Mouse (Mus musculus): ENCODE measurements around the gene Treh. TPM values are rescaled to one million over a fixed set of nuclear protein-coding genes. Genes with fewer than 3 reads are reported as not detected.

Treh gene
- total and polyA plus RNA-seq, 2 experiments from 2014 or later, result not detected

GRCm38 (mm10) chr9:44641616-44642015 lies 31.4 kb upstream of the Treh start:
- no peak overlapping the region for H3K4me2 ChIP-seq (ENCODE audit: low read depth)
- ATAC-seq (no peak), DNase-seq (no peak)
- H3K36me3 ChIP-seq (ENCODE audit: insufficient read depth), result peaks cover 21% of the 10 kb centered on the region
- H3K9ac ChIP-seq, result no peak overlapping the region
- no peaks in the 10 kb centered on the region for H3K27me3 ChIP-seq (ENCODE audit: insufficient read depth, low read length)
- H3K4me1 ChIP-seq (ENCODE audit: insufficient read depth), result no peaks in the 10 kb centered on the region
- no peak overlapping the region for H3K4me3 ChIP-seq (ENCODE audit: low read depth, low read length)
- no peak for TF ChIP-seq CTCF (IDR thresholded peaks at IDR 0.05; ENCODE audit: low read depth)
- 90% methylated on average over 2 of the region's 2 CpGs for WGBS
- H3K9me3 ChIP-seq (ENCODE audit: low read length), result no peaks in the 10 kb centered on the region
- H3K27ac ChIP-seq (ENCODE audit: low read depth, low read length), result no peak overlapping the region

- Histone ChIP-seq H3K9me3 (ENCODE audit: low read length) (no peaks in the 10 kb centered on the region), H3K36me3 (ENCODE audit: insufficient read depth) (peaks cover 6% of the 10 kb centered on the region), H3K27me3 (ENCODE audit: insufficient read depth, low read length) (no peaks in the 10 kb centered on the region), H3K4me1 (ENCODE audit: insufficient read depth) (no peaks in the 10 kb centered on the region), H3K4me2 (ENCODE audit: low read depth) (no peak overlapping the region), H3K9ac (no peak overlapping the region), H3K4me3 (ENCODE audit: low read depth, low read length) (no peak overlapping the region), H3K27ac (ENCODE audit: low read depth, low read length) (no peak overlapping the region)
- ATAC-seq (no peak), DNase-seq (no peak)
- 96% methylated on average over 7 of the region's 7 CpGs for WGBS
- no peak for TF ChIP-seq CTCF (IDR thresholded peaks at IDR 0.05; ENCODE audit: low read depth)
These were observed 29.9 kb upstream of the Treh start for GRCm38 (mm10) chr9:44643103-44643502.

- WGBS, result 94% methylated on average over 2 of the region's 2 CpGs
- DNase-seq, result no peak
- H3K27ac ChIP-seq (ENCODE audit: low read depth, low read length), result no peak overlapping the region
- H3K9ac ChIP-seq, result no peak overlapping the region
- H3K4me2 ChIP-seq (ENCODE audit: low read depth), result no peak overlapping the region
- no peaks in the 10 kb centered on the region for H3K9me3 ChIP-seq (ENCODE audit: low read length)
- no peaks in the 10 kb centered on the region for H3K4me1 ChIP-seq (ENCODE audit: insufficient read depth)
- no peak for ATAC-seq
- H3K4me3 ChIP-seq (ENCODE audit: low read depth, low read length), result no peak overlapping the region
- H3K36me3 ChIP-seq (ENCODE audit: insufficient read depth), result no peaks in the 10 kb centered on the region
- H3K27me3 ChIP-seq (ENCODE audit: insufficient read depth, low read length), result no peaks in the 10 kb centered on the region
- TF ChIP-seq CTCF (IDR thresholded peaks at IDR 0.05; ENCODE audit: low read depth), result no peak
These were observed 28.8 kb upstream of the Treh start for GRCm38 (mm10) chr9:44644186-44644585.

- WGBS, result 73% methylated on average over 5 of the region's 5 CpGs
- no peak for DNase-seq
These were observed 27.6 kb upstream of the Treh start for GRCm38 (mm10) chr9:44645481-44645880.

GRCm38 (mm10) chr9:44645924-44646323 lies 27.1 kb upstream of the Treh start:
- H3K4me2 ChIP-seq (ENCODE audit: low read depth), result no peak overlapping the region
- H3K27ac ChIP-seq (ENCODE audit: low read depth, low read length), result no peak overlapping the region
- H3K4me1 ChIP-seq (ENCODE audit: insufficient read depth), result no peaks in the 10 kb centered on the region
- WGBS, result 76% methylated on average over 15 of the region's 15 CpGs
- H3K27me3 ChIP-seq (ENCODE audit: insufficient read depth, low read length), result no peaks in the 10 kb centered on the region
- ATAC-seq, result no peak
- H3K4me3 ChIP-seq (ENCODE audit: low read depth, low read length), result no peak overlapping the region
- no peak for TF ChIP-seq CTCF (IDR thresholded peaks at IDR 0.05; ENCODE audit: low read depth)
- no peaks in the 10 kb centered on the region for H3K9me3 ChIP-seq (ENCODE audit: low read length)
- H3K9ac ChIP-seq, result no peak overlapping the region
- no peak for DNase-seq
- no peaks in the 10 kb centered on the region for H3K36me3 ChIP-seq (ENCODE audit: insufficient read depth)

More at GRCm38 (mm10) chr9:44645481-44645880, 27.6 kb upstream of the Treh start:
- H3K9ac ChIP-seq, result no peak overlapping the region
- TF ChIP-seq CTCF (IDR thresholded peaks at IDR 0.05; ENCODE audit: low read depth), result no peak
- no peaks in the 10 kb centered on the region for H3K36me3 ChIP-seq (ENCODE audit: insufficient read depth)
- no peak overlapping the region for H3K27ac ChIP-seq (ENCODE audit: low read depth, low read length)
- no peak overlapping the region for H3K4me3 ChIP-seq (ENCODE audit: low read depth, low read length)
- no peaks in the 10 kb centered on the region for H3K27me3 ChIP-seq (ENCODE audit: insufficient read depth, low read length)
- no peak for ATAC-seq
- no peaks in the 10 kb centered on the region for H3K4me1 ChIP-seq (ENCODE audit: insufficient read depth)
- H3K4me2 ChIP-seq (ENCODE audit: low read depth), result no peak overlapping the region
- H3K9me3 ChIP-seq (ENCODE audit: low read length), result no peaks in the 10 kb centered on the region

GRCm38 (mm10) chr9:44646366-44646765 lies 26.7 kb upstream of the Treh start:
- DNase-seq (no peak), ATAC-seq (no peak)
- Histone ChIP-seq H3K27ac (ENCODE audit: low read depth, low read length) (no peak overlapping the region), H3K36me3 (ENCODE audit: insufficient read depth) (no peaks in the 10 kb centered on the region), H3K27me3 (ENCODE audit: insufficient read depth, low read length) (no peaks in the 10 kb centered on the region), H3K4me3 (ENCODE audit: low read depth, low read length) (no peak overlapping the region), H3K9me3 (ENCODE audit: low read length) (no peaks in the 10 kb centered on the region), H3K4me1 (ENCODE audit: insufficient read depth) (no peaks in the 10 kb centered on the region), H3K4me2 (ENCODE audit: low read depth) (no peak overlapping the region), H3K9ac (no peak overlapping the region)
- WGBS, result 88% methylated on average over 6 of the region's 6 CpGs
- TF ChIP-seq CTCF (IDR thresholded peaks at IDR 0.05; ENCODE audit: low read depth), result no peak

GRCm38 (mm10) chr9:44647026-44647425 lies 26.0 kb upstream of the Treh start:
- Histone ChIP-seq H3K27me3 (ENCODE audit: insufficient read depth, low read length) (no peaks in the 10 kb centered on the region), H3K27ac (ENCODE audit: low read depth, low read length) (no peak overlapping the region), H3K36me3 (ENCODE audit: insufficient read depth) (no peaks in the 10 kb centered on the region), H3K4me1 (ENCODE audit: insufficient read depth) (no peaks in the 10 kb centered on the region), H3K4me3 (ENCODE audit: low read depth, low read length) (no peak overlapping the region), H3K4me2 (ENCODE audit: low read depth) (no peak overlapping the region), H3K9ac (no peak overlapping the region), H3K9me3 (ENCODE audit: low read length) (no peaks in the 10 kb centered on the region)
- ATAC-seq, result no peak
- 94% methylated on average over 8 of the region's 8 CpGs for WGBS
- DNase-seq, result no peak
- no peak for TF ChIP-seq CTCF (IDR thresholded peaks at IDR 0.05; ENCODE audit: low read depth)

- H3K4me2 ChIP-seq (ENCODE audit: low read depth), result no peak overlapping the region
- no peak overlapping the region for H3K9ac ChIP-seq
- 85% methylated on average over 4 of the region's 4 CpGs for WGBS
- no peak overlapping the region for H3K4me3 ChIP-seq (ENCODE audit: low read depth, low read length)
- H3K4me1 ChIP-seq (ENCODE audit: insufficient read depth), result no peaks in the 10 kb centered on the region
- H3K36me3 ChIP-seq (ENCODE audit: insufficient read depth), result no peaks in the 10 kb centered on the region
- DNase-seq, result no peak
- no peak overlapping the region for H3K27ac ChIP-seq (ENCODE audit: low read depth, low read length)
- no peaks in the 10 kb centered on the region for H3K9me3 ChIP-seq (ENCODE audit: low read length)
- TF ChIP-seq CTCF (IDR thresholded peaks at IDR 0.05; ENCODE audit: low read depth), result no peak
- no peaks in the 10 kb centered on the region for H3K27me3 ChIP-seq (ENCODE audit: insufficient read depth, low read length)
- no peak for ATAC-seq
These were observed 25.4 kb upstream of the Treh start for GRCm38 (mm10) chr9:44647656-44648055.
